In the genomic region with DNA sequence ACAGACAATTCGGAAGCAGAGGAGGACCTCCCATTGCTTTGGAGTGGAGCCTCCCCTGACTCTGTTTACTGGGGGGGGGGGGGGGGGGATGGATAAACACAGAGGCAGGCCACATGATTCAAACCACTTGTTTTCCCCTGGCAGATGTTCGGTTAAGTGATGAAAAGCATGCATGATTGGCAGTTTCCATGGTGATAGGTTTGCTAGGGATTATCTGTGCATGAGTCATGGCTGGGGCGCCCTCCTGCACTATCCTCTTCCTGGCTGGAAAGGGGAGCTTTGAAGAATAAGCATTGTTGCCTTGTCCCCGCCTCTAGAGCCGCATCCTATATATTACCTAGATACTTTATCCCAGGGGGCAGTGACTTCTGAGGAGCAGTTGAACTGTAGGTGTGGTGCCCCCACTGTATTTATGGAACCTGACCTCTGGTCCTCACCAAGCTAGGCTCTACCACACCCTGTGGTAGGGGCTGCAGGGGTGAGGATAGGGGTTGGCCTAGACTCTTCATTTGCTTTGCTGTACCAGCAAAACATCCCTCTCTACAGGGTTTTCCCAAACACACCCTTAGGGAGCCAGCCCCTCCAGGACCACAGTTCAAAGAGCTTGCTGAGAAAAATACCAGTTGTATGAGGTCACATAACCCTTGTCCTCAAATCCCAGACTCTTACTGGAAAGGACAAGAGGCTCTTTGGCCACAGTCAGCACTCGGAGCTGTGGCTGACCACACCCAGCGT, we compare ENCODE assay signal across 8 mouse cellular contexts.
DNase-seq lines count a peak whose midpoint lies in the region; ATAC-seq and TF ChIP-seq lines count a peak whose summit lies in the region.

No protein-coding gene starts in this region.

- H3K79me2 ChIP-seq in heart, adult 2 months (replicated peaks; ENCODE audit: control insufficient read depth, insufficient read depth, low read length): no peaks in the 10 kb centered on the region

- no peak for TF ChIP-seq POLR2A in heart, adult 2 months (IDR thresholded peaks at IDR 0.05; ENCODE audit: insufficient read depth, low read depth, low read length)

- TF ChIP-seq EP300 in heart, adult 2 months (IDR thresholded peaks at IDR 0.05; ENCODE audit: insufficient read depth, low read depth, low read length): no peak

- no peak overlapping the region for H3K4me3 ChIP-seq in gastrocnemius, adult 2 months
- H3K4me3 ChIP-seq in heart, adult 2 months: no peak overlapping the region
- H3K4me3 ChIP-seq in lung, embryonic 15.5 days: no peak overlapping the region
- H3K4me3 ChIP-seq in stomach, embryonic 15.5 days (replicated peaks): no peak overlapping the region

- WGBS in heart, adult 2 months: 49% methylated on average over 7 of the region's 7 CpGs
- 56% methylated on average over 7 of the region's 7 CpGs for WGBS in lung, embryonic 15.5 days
- WGBS in stomach, embryonic 15.5 days: 43% methylated on average over 7 of the region's 7 CpGs

- 0 out of 2 replicates have a peak, but pooled peaks have one; percentile 14 for ATAC-seq in lung, embryonic 15.5 days (ENCODE audit: borderline replicate concordance, extremely low read depth, low FRiP score, low TSS enrichment)
- ATAC-seq in stomach, embryonic 15.5 days (ENCODE audit: insufficient read depth, low FRiP score, low read depth): 0 out of 2 replicates have a peak, but pooled peaks have one; percentile 16

- H3K27ac ChIP-seq in gastrocnemius, adult 2 months: peak overlapping the region; percentile 78
- peak overlapping the region; percentile 79 for H3K27ac ChIP-seq in heart, adult 2 months
- no peak overlapping the region for H3K27ac ChIP-seq in lung, embryonic 15.5 days
- H3K27ac ChIP-seq in stomach, embryonic 15.5 days: peak overlapping the region; percentile 31; the same call in 1 of the 2 replicates

- no peak for TF ChIP-seq CTCF in gastrocnemius, adult 2 months (IDR thresholded peaks at IDR 0.05)
- TF ChIP-seq CTCF in heart, adult 2 months (IDR thresholded peaks at IDR 0.05): no peak

- H3K36me3 ChIP-seq in heart, adult 2 months (ENCODE audit: control insufficient read depth, insufficient read depth, low read length): no peaks in the 10 kb centered on the region
- no peaks in the 10 kb centered on the region for H3K36me3 ChIP-seq in lung, embryonic 15.5 days
- H3K36me3 ChIP-seq in stomach, embryonic 15.5 days: no peaks in the 10 kb centered on the region

- intact Hi-C loops in gastrocnemius, adult 2 months (cut with DNase I): no loop called here
- intact Hi-C loops in gastrocnemius, postnatal 36 days (cut with DNase I): no loop called here
- intact Hi-C loops in heart, adult 2 months (cut with DNase I): no loop called here

- no peaks in the 10 kb centered on the region for H3K27me3 ChIP-seq in heart, adult 2 months (ENCODE audit: control insufficient read depth, insufficient read depth, low read length)
- H3K27me3 ChIP-seq in lung, embryonic 15.5 days: no peaks in the 10 kb centered on the region
- H3K27me3 ChIP-seq in stomach, embryonic 15.5 days (replicated peaks): no peaks in the 10 kb centered on the region

- H3K4me1 ChIP-seq in heart, adult 2 months (ENCODE audit: control insufficient read depth, insufficient read depth, low read length): peaks cover 18% of the 10 kb centered on the region
- H3K4me1 ChIP-seq in lung, embryonic 15.5 days: peaks cover 5% of the 10 kb centered on the region; the same call in 1 of the 2 replicates
- peaks cover 8% of the 10 kb centered on the region for H3K4me1 ChIP-seq in stomach, embryonic 15.5 days

- no peak overlapping the region for H3K4me2 ChIP-seq in lung, embryonic 15.5 days
- H3K4me2 ChIP-seq in stomach, embryonic 15.5 days: no peak overlapping the region

- H3K9ac ChIP-seq in heart, adult 2 months (ENCODE audit: low read depth, low read length): no peak overlapping the region
- no peak overlapping the region for H3K9ac ChIP-seq in lung, embryonic 15.5 days
- H3K9ac ChIP-seq in stomach, embryonic 15.5 days: no peak overlapping the region

- H3K9me3 ChIP-seq in lung, embryonic 15.5 days: no peaks in the 10 kb centered on the region
- no peaks in the 10 kb centered on the region for H3K9me3 ChIP-seq in stomach, embryonic 15.5 days

- peak; percentile 56 for DNase-seq in gastrocnemius, adult 2 months
- no peak for DNase-seq in gastrocnemius, postnatal 36 days
- peak; percentile 56 to 66 for DNase-seq in adrenal gland, postnatal 36 days
- peak; percentile 65 to 66 for DNase-seq in heart, adult 2 months
- no peak for DNase-seq in cerebellum, adult 8-10 months
- no peak for DNase-seq in cerebellum, postnatal 14 days

Comparison
In these comparisons a context has a peak if more than half of its experiments do, and no peak if none do; other contexts are left out.
1. DNase-seq: peak in gastrocnemius, adult 2 months (single experiment), adrenal gland, postnatal 36 days (2 of 2) and heart, adult 2 months (2 of 2); none in gastrocnemius, postnatal 36 days (0 of 2), cerebellum, adult 8-10 months (single experiment) and cerebellum, postnatal 14 days (0 of 2).